In genomic region chr8:105254152-105254965, GRCm38 (mm10) we compare ENCODE assay signal across 7 mouse cellular contexts. TPM values are rescaled to one million over a fixed set of nuclear protein-coding genes. Genes with fewer than 3 reads are reported as not detected.
DNase-seq lines count a peak whose midpoint lies in the region; ATAC-seq and TF ChIP-seq lines count a peak whose summit lies in the region.

No protein-coding gene starts in this region.

- H3K9ac ChIP-seq in midbrain, embryonic 12.5 days (replicated peaks), result peak overlapping the region; percentile 53

- WGBS in embryonic facial prominence, embryonic 10.5 days, result under 1% methylated on average over 74 of the region's 74 CpGs
- WGBS in limb, embryonic 10.5 days, result under 1% methylated on average over 74 of the region's 74 CpGs
- under 1% methylated on average over 73 of the region's 74 CpGs for WGBS in midbrain, embryonic 12.5 days
- under 1% methylated on average over 74 of the region's 74 CpGs for whole genome bisulfite sequencing in small intestine, adult 2 months

- H3K4me2 ChIP-seq in midbrain, embryonic 12.5 days (replicated peaks), result peak overlapping the region; percentile 92

- H3K27me3 ChIP-seq in embryonic facial prominence, embryonic 10.5 days (replicated peaks; ENCODE audit: low read depth, poor library complexity, severe bottlenecking), result peaks cover 52% of the 10 kb centered on the region
- peaks cover 45% of the 10 kb centered on the region for H3K27me3 ChIP-seq in limb, embryonic 10.5 days (ENCODE audit: low read depth, poor library complexity, severe bottlenecking)
- peaks cover 51% of the 10 kb centered on the region for H3K27me3 ChIP-seq in midbrain, embryonic 12.5 days
- no peaks in the 10 kb centered on the region for H3K27me3 ChIP-seq in small intestine, adult 2 months (ENCODE audit: control insufficient read depth, insufficient read depth, low read length)

- peak overlapping the region; percentile 72 for H3K4me3 ChIP-seq in embryonic facial prominence, embryonic 10.5 days
- H3K4me3 ChIP-seq in limb, embryonic 10.5 days, result peak overlapping the region; percentile 63
- peak overlapping the region; percentile 52 for H3K4me3 ChIP-seq in midbrain, embryonic 12.5 days
- H3K4me3 ChIP-seq in small intestine, adult 2 months (ENCODE audit: low read depth, low read length), result peak overlapping the region; percentile 75

- H3K4me1 ChIP-seq in embryonic facial prominence, embryonic 10.5 days, result peaks cover 30% of the 10 kb centered on the region
- H3K4me1 ChIP-seq in limb, embryonic 10.5 days, result peaks cover 34% of the 10 kb centered on the region
- H3K4me1 ChIP-seq in midbrain, embryonic 12.5 days, result peaks cover 26% of the 10 kb centered on the region
- H3K4me1 ChIP-seq in small intestine, adult 2 months (ENCODE audit: control insufficient read depth, insufficient read depth, insufficient read length, low read length), result peaks cover 15% of the 10 kb centered on the region

- ATAC-seq in granulocyte monocyte progenitor cell, adult 5-6 weeks (replicated peaks; ENCODE audit: poor library complexity, severe bottlenecking), result peak; percentile 91
- peak; percentile 83 for ATAC-seq in midbrain, embryonic 12.5 days (ENCODE audit: low FRiP score, low read depth)

- peak overlapping the region; percentile 82 for H3K27ac ChIP-seq in embryonic facial prominence, embryonic 10.5 days (replicated peaks)
- H3K27ac ChIP-seq in limb, embryonic 10.5 days, result peak overlapping the region; percentile 85
- H3K27ac ChIP-seq in midbrain, embryonic 12.5 days (replicated peaks), result no peak overlapping the region
- H3K27ac ChIP-seq in small intestine, adult 2 months (ENCODE audit: insufficient read depth, low read depth, low read length), result peak overlapping the region; percentile 40; the same call in 1 of the 2 replicates

- no peak for TF ChIP-seq POLR2A in small intestine, adult 2 months (IDR thresholded peaks at IDR 0.05; ENCODE audit: low read depth, low read length)

- H3K9me3 ChIP-seq in embryonic facial prominence, embryonic 10.5 days, result no peaks in the 10 kb centered on the region
- H3K9me3 ChIP-seq in limb, embryonic 10.5 days (replicated peaks), result no peaks in the 10 kb centered on the region
- no peaks in the 10 kb centered on the region for H3K9me3 ChIP-seq in midbrain, embryonic 12.5 days

- TF ChIP-seq CTCF in small intestine, adult 2 months (IDR thresholded peaks at IDR 0.05; ENCODE audit: extremely low read depth, insufficient read length, insufficient replicate concordance, low read depth, low read length), result peak; percentile 84

- H3K36me3 ChIP-seq in embryonic facial prominence, embryonic 10.5 days (replicated peaks), result peaks cover 38% of the 10 kb centered on the region
- peaks cover 44% of the 10 kb centered on the region for H3K36me3 ChIP-seq in limb, embryonic 10.5 days
- peaks cover 34% of the 10 kb centered on the region for H3K36me3 ChIP-seq in midbrain, embryonic 12.5 days
- peaks cover 31% of the 10 kb centered on the region for H3K36me3 ChIP-seq in small intestine, adult 2 months (ENCODE audit: control insufficient read depth, insufficient read depth, low read length)

- peak; percentile 94 for DNase-seq in adrenal gland, postnatal 14 days
- DNase-seq in embryonic facial prominence, embryonic 10.5 days (ENCODE audit: low spot score), result peak; percentile 94
- DNase-seq in kidney, adult 11 months, result peak; percentile 80
- peak; percentile 92 for DNase-seq in limb, embryonic 10.5 days (ENCODE audit: low spot score)

RNA-seq across cellular contexts. Expression of gene B3gnt9, which starts 0.6 kb away (rescaled TPM):
- 3.6 and 5.0 TPM in 2 replicates for total RNA-seq in adrenal gland, postnatal 14 days (2021)
- 1.6 and 1.7 TPM in 2 replicates for polyA plus RNA-seq in embryonic facial prominence, embryonic 10.5 days (2016; fragmentation: Nextera tagmentation; extraction: Ambion mirVana)
- total RNA-seq in granulocyte monocyte progenitor cell, adult 5-6 weeks (2014; fragmentation: Nextera tagmentation), result 0.32 TPM in 1 of 2 replicates, not detected in the other
- 1.0 TPM in 1 of 2 replicates, not detected in the other for total RNA-seq in granulocyte monocyte progenitor cell, adult 5-6 weeks (2017)
- polyA plus RNA-seq in limb, embryonic 10.5 days (2016; fragmentation: Nextera tagmentation; extraction: Ambion mirVana), result 1.4 and 1.7 TPM in 2 replicates
- 7.6 and 9.8 TPM in 2 replicates for polyA plus RNA-seq in midbrain, embryonic 12.5 days (2016; fragmentation: Nextera tagmentation; extraction: Ambion mirVana)
- polyA plus RNA-seq in small intestine, adult 2 months (2012; rRNA removed), result 8.6 and 13.8 TPM in 2 replicates

RNA-seq across cellular contexts. Expression of gene Tradd, which starts 10.1 kb away (rescaled TPM):
- 12.7 and 15.9 TPM in 2 replicates for total RNA-seq in adrenal gland, postnatal 14 days (2021)
- polyA plus RNA-seq in embryonic facial prominence, embryonic 10.5 days (2016; fragmentation: Nextera tagmentation; extraction: Ambion mirVana), result 14.6 and 16.7 TPM in 2 replicates
- total RNA-seq in granulocyte monocyte progenitor cell, adult 5-6 weeks (2014; fragmentation: Nextera tagmentation), result 8.7 and 9.4 TPM in 2 replicates
- total RNA-seq in granulocyte monocyte progenitor cell, adult 5-6 weeks (2017), result 15.8 and 21.0 TPM in 2 replicates
- polyA plus RNA-seq in limb, embryonic 10.5 days (2016; fragmentation: Nextera tagmentation; extraction: Ambion mirVana), result 11.4 and 12.1 TPM in 2 replicates
- 11.0 and 14.6 TPM in 2 replicates for polyA plus RNA-seq in midbrain, embryonic 12.5 days (2016; fragmentation: Nextera tagmentation; extraction: Ambion mirVana)
- 62.7 and 112 TPM in 2 replicates for polyA plus RNA-seq in small intestine, adult 2 months (2012; rRNA removed)

RNA-seq across cellular contexts. Expression of gene Fbxl8, which starts 10.1 kb away (rescaled TPM):
- 3.3 and 5.0 TPM in 2 replicates for total RNA-seq in adrenal gland, postnatal 14 days (2021)
- polyA plus RNA-seq in embryonic facial prominence, embryonic 10.5 days (2016; fragmentation: Nextera tagmentation; extraction: Ambion mirVana), result 0.63 and 0.92 TPM in 2 replicates
- 0.21 and 4.4 TPM in 2 replicates for total RNA-seq in granulocyte monocyte progenitor cell, adult 5-6 weeks (2014; fragmentation: Nextera tagmentation)
- total RNA-seq in granulocyte monocyte progenitor cell, adult 5-6 weeks (2017), result 1.7 and 3.6 TPM in 2 replicates
- polyA plus RNA-seq in limb, embryonic 10.5 days (2016; fragmentation: Nextera tagmentation; extraction: Ambion mirVana), result 0.81 and 1.1 TPM in 2 replicates
- 0.77 and 0.87 TPM in 2 replicates for polyA plus RNA-seq in midbrain, embryonic 12.5 days (2016; fragmentation: Nextera tagmentation; extraction: Ambion mirVana)
- 12.4 and 34.9 TPM in 2 replicates for polyA plus RNA-seq in small intestine, adult 2 months (2012; rRNA removed)

RNA-seq across cellular contexts. Expression of gene Hsf4, which starts 15.2 kb away (rescaled TPM):
- total RNA-seq in adrenal gland, postnatal 14 days (2021), result 0.41 and 0.70 TPM in 2 replicates
- 0.21 TPM in 1 of 2 replicates, not detected in the other for polyA plus RNA-seq in embryonic facial prominence, embryonic 10.5 days (2016; fragmentation: Nextera tagmentation; extraction: Ambion mirVana)
- total RNA-seq in granulocyte monocyte progenitor cell, adult 5-6 weeks (2014; fragmentation: Nextera tagmentation), result not detected in 2 replicates
- total RNA-seq in granulocyte monocyte progenitor cell, adult 5-6 weeks (2017), result not detected in 2 replicates
- 0.10 TPM in 1 of 2 replicates, not detected in the other for polyA plus RNA-seq in limb, embryonic 10.5 days (2016; fragmentation: Nextera tagmentation; extraction: Ambion mirVana)
- 0.14 TPM in 1 of 2 replicates, not detected in the other for polyA plus RNA-seq in midbrain, embryonic 12.5 days (2016; fragmentation: Nextera tagmentation; extraction: Ambion mirVana)
- polyA plus RNA-seq in small intestine, adult 2 months (2012; rRNA removed), result 1.2 and 1.3 TPM in 2 replicates

RNA-seq across cellular contexts. Expression of gene Nol3, which starts 21.6 kb away (rescaled TPM):
- 11.5 and 13.4 TPM in 2 replicates for total RNA-seq in adrenal gland, postnatal 14 days (2021)
- 0.62 and 0.69 TPM in 2 replicates for polyA plus RNA-seq in embryonic facial prominence, embryonic 10.5 days (2016; fragmentation: Nextera tagmentation; extraction: Ambion mirVana)
- total RNA-seq in granulocyte monocyte progenitor cell, adult 5-6 weeks (2014; fragmentation: Nextera tagmentation), result not detected in 2 replicates
- not detected in 2 replicates for total RNA-seq in granulocyte monocyte progenitor cell, adult 5-6 weeks (2017)
- 0.40 and 0.45 TPM in 2 replicates for polyA plus RNA-seq in limb, embryonic 10.5 days (2016; fragmentation: Nextera tagmentation; extraction: Ambion mirVana)
- polyA plus RNA-seq in midbrain, embryonic 12.5 days (2016; fragmentation: Nextera tagmentation; extraction: Ambion mirVana), result 3.3 and 3.9 TPM in 2 replicates
- 0.52 and 1.1 TPM in 2 replicates for polyA plus RNA-seq in small intestine, adult 2 months (2012; rRNA removed)
